Mouse (Mus musculus): ENCODE data around the gene Rnf5.

The Rnf5 gene

DNA sequence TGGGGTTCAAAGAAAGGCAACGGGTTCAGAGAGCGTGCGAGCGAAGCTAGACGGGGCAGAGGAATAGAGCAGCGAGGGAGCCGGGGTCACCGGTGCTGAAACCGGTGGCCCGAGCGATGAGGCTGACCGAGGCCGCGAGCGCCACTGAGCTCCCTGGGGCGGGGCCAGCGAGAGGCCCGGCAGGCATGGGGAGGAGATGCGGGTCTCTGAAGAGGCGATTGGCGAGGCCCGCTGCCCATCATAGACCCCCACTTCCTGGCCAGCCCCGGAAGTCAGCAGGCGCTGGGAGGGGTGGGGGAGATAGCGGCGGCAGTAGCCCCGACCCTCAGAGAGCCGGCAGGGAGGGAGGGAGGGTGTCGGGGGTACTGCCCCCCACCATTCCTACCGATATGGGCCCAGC is 2.1 kb upstream of the Rnf5 start:
- DNase-seq (ENCODE audit: low read depth, low spot score) = peak; percentile 92

DNA sequence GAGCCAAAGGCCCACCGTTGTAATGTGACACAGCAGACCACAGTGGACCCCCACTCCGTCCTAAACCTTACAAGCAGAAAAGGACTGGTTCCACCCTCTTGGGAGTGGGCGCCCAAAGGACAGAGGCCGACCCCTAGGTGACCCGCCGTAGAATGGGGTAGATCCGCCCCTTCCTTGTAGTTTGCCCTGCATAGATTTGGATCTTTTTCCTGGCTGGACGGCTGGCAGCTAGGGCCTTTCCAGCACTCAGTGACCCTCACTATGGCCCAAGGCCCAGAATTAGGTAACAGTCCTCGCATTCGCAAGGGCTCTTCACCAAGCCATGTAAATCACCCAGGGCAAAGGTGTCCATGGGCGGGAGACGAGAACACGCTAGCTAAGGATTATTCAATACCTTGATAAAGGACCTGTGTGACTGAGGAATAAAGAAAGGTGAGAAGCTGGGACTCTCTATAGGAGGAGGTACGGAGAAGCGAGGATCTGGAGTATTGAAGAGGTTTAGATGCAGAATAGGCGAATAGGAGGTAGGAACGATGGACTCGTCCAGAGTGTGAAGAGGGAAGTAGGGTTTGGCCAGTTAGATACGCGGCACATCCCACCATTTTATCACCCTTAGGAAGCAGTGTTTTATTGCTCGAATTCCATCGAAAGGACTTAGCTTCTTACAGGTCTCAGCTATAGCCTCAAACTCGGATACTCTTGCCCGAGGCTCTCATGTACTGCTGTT is 1.2 kb upstream of the Rnf5 start:
- no peak for DNase-seq (ENCODE audit: low read depth, low spot score)

DNA sequence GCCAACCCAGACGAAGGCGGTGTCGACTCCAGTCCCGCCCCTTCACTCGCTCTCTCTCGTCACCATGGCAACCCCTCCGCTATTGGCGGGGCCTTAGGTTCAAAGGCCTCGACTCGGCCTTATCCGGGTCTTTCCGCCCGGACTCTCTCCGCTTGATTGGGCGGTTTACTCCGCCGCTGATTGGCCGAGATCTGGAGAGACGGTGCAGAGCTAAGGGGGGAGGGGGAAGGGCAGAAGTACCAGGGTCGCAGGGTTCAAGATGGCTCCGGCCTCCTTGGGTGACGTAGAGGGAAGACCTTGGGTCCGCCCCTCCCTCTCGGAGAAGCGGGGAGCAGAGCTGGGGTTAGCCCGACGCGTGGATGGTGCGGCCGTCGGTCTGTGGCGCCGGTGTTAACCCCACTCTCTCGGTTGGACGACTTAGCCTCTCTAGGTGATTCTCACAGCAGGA is 595 bp upstream of the Rnf5 start, which contains the start of gene Agpat1:
Gene Agpat1 (plus strand): TSS at position 202 of the 448 bp plus-strand sequence.
- no peak for DNase-seq (ENCODE audit: low read depth, low spot score)

DNA sequence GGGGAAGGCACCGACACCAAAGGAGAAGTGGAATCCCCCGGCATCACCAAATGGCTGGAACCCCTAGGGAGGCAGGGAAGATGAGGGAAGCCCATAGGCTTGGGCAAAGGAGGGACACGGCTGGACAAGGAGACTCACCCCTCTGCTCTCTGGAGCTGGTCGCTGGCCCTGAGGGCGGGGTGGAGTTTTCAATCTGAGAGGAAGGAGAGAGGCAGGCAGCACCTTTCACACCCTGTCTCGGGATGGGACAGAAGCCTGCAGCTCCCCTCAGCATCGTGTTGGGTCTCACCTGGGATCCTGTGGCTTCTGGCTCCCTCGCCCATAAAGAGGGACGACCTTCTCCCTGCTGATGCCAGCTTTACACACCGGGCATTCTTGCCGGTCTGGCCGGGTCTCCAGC is 1.7 kb downstream of the Rnf5 start:
- DNase-seq (ENCODE audit: low read depth, low spot score) = no peak

DNA sequence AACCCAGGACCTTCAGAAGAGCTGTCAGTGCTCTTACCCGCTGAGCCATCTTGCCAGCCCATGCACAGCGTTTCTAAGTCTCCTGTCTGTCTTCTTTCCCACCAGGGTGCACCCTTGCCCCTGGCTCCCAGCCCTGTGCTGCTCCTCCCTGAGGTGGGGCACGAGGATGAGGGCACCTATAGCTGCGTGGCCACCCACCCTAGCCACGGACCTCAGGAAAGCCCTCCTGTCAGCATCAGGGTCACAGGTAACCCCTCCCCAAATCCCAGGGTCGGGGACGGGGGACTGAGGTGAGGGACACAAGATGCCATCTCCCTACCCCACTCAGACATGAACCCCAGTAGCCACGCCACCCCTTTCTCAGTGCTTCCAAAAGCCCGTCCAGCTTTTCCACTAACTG is 3.6 kb downstream of the Rnf5 start:
- no peak for DNase-seq (ENCODE audit: low read depth, low spot score)

DNA sequence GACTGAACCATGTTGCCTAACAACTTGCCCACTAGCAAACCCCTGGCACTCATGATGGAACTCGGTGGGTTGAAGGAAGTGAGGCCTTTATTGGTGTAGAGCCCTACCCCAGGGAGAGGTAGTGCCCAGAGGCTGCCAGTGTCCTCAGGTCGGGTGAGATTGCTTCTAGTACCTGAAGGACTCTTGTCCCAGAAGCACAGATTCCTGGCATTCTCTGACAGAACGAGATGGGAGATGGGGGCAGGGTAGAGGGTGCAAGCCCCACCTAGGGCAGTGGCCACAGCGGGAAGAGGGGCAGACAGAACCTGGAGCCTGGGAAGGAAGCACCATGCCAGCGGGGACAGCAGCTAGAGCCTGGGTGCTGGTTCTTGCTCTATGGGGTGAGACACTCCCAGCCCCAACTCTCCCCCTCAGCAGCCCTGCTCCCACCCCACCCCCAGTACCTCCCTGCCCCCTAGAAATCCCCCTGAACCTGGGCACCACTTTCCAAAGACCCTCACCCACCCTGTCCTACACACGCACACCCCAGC is 5.9 kb downstream of the Rnf5 start, which contains the start of gene Ager:
Gene Ager (plus strand): TSS at position 297 of the 530 bp plus-strand sequence.
- DNase-seq (ENCODE audit: low read depth, low spot score) = no peak

DNA sequence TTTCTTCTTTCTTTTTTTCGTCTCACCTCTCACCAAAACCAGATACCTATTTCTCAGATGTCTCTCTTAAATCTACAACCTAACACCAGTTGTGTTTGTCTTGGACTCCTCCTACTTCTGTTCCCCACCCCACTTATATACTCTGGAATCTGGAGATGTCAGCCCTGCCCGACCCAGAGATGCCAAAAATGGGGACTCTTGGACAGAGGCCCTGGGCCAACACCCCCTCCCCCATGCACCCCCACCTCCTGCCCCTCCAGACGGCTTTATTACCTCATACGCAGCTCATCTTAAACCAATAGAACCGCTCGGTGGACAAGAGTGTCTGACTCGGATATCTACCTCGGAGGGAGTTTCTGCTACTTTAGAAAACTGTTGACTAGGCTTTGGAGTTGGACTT is 7.4 kb downstream of the Rnf5 start:
- DNase-seq (ENCODE audit: low read depth, low spot score) = no peak

DNA sequence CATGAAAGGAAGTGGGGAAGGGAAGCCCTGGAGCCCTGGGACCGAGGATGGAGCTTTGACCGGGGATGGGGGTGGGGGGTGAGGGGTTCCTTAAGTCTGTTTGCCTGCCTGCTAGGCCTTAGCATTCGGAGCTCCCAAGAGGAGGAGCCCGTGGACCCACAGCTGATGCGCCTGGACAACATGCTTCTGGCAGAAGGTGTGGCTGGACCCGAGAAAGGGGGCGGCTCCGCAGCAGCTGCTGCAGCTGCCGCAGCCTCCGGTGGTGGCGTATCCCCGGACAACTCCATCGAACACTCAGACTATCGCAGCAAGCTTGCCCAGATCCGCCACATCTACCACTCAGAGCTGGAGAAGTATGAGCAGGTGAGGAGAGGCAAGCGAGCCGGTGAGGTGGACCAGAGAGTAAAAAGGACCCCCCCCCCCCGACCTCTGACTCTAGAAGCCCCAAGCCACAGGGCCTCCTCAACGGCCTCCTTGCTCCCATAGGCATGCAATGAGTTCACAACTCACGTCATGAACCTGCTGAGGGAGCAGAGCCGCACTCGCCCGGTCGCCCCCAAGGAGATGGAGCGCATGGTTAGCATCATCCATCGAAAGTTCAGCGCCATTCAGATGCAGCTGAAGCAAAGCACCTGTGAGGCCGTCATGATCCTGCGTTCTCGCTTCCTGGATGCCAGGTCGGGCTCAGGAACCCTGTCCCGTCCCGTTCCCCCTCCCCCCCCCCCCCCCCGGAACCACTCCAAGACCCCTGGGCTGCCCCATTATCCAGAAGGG is 9.6 kb downstream of the Rnf5 start:
- no peak for DNase-seq (ENCODE audit: low read depth, low spot score)

DNA sequence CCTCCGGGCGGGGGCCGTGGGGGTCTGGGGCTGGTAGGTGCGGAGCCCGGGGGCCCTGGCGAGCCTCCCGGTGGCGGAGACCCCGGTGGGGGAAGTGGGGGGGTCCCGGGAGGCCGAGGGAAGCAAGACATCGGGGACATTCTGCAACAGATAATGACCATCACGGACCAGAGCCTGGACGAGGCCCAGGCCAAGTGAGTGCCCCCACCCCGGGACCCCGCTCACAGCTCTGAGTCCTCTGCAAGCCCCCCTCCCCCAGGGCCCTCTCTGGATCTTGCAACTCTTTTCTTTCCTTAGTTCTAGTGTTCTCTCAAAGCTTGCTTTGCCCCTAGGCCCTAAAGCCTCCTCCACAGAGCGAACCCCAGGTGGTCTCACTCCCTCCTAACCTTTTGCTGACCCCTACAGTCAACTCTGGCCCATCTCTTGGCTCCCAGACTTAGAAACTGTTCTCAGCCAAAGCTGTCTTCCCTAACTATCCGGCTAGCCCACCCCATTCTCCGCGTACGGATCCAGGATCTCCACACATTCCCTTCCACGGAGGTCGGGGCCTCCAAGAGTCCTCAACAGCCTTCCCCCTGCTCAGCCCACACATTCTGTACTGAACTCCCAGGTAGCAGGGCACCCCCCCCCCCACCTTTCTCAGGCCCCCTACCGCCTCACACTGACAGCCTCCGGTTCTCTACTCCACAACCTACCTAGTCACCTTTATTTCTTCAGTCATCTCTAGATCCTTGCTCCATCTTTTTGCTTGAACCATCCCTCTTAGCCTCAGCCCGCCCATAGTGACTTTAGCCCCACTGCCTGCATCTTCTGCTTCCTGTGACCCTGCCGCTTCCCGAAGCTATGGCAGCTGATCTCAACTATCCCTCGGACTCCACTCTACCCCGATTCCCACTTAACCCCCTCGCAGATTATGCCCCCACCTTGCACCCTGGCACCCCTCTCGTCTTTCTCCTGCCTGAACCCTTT is 10.6 kb downstream of the Rnf5 start:
- DNase-seq (ENCODE audit: low read depth, low spot score) = no peak

DNA sequence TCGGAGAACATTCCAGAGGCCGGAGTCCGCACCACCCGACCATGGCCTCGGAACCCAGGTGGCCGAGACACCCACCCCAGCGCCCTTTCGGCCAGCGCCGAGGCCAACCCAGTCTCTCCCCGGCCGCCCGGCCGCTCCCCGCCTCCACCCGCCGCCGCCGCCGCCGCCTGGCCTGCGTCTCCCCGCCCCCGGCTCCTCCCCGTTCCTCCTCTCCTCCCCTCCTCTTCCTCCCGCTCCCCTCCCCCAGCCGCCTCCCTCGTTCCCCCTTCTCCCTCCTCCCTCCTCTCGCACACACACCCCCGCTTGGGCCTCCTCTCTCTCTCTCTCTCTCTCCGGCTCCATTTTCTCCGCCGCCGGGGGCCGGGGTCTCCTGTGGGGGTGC is 11.5 kb downstream of the Rnf5 start:
- DNase-seq (ENCODE audit: low read depth, low spot score) = peak; percentile 88

DNA sequence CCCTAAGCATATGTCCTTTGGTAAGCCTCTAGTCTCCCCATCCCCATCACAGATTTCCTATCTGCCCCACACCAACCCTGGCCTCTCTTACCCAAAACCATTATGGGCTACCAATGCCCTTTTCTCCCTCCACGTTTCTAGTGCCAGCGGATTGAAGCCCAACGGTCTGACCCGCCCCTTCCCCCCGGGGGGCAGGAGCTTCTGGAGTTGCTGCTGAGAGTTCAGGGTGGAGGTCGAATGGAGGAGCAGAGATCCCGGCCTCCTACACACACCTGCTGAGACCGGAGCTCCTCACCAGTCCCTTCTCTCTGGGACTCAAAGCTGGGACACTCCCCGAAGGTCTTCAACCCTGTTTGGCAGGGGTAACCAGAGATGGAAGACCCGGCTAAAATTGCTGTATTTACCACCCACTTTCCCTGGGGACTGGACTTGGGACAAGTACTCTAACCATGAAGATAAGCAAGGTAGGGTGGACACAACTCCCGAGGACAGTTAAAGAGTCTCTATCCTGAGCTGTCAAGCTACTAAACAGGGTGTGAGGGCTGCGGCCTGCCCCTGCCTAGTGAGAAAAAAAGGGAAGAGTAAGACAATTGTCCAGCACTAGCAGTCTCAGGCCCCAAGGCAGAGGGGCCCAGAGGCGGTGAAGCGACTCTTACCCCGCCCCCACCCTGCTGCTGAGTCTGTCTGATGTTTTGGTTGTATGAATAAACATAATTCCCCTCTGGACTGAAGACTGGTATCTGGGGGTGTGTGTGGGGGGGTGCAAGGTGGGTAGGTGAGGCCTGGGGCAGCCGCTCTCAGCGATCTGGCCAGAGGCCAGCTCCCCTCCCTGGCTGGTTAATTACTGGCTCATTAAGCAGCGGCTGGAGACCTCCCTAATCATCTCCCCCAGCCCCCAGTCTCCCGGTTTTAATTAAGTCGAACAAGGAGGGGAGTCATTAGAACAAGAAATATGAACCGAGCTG is 12.2 kb downstream of the Rnf5 start, which contains the start of gene Pbx2:
Gene Pbx2 (plus strand): TSS at position 238 of the 965 bp plus-strand sequence.
- DNase-seq (ENCODE audit: low read depth, low spot score) = no peak

DNA sequence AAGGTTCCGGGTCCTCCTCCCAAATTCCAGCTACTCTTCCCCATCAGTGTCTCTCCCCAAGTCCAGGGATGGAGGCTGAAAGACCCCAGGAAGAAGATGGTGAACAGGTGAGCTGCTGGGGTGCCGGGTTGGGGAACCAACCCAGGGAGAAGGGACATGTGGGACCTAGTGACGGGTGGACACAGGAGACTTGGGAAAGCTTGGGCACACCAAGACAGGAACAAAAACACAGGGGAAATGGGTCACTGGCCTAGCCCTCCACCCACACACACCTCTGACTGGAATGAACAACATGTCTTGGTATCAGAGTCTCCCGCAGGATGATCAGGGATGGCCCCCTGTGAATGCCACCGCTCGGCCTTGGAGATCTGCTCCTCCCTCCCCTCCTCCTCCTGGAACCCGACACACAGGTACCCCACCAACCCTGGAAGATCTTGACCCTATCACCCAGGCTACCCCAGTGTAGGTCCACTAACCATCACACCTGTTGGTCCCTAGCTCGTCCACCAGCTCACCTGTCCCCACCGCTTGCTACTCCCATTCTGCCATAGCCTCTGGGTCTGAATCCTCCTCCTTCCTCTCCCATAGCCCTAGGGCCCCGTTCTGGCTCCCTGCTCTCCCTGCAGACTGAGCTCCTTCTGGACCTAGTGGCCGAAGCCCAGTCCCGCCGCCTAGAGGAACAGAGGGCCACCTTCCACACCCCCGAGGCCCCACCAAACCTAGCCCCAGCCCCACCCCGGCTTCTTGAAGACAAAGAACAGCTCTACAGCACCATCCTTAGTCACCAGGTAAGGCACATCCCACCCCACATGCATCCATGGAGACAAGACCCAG is 13.1 kb downstream of the Rnf5 start:
- DNase-seq (ENCODE audit: low read depth, low spot score) = no peak

DNA sequence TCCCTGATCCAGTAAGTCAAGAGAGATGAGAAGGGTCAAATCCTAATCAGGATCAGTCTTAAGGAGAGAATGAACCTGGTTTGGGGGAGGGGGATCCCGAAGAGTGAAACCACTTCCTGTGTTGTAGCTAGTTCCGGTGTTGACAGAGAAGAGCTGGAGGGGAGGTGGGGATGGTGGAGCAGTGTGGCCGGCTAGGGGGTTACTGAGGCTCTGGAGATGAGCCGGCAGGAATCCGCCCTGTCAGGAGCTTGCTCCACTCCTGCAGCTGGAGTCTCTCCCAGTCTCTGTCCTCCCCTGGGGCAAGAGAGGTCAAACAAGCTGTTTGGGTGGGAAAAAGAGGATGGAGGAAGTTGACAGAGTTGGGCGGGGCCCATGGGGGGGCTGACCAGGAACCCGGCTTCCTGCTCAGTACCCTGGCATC is 13.8 kb downstream of the Rnf5 start, which contains the start of gene Gpsm3:
Gene Gpsm3 (plus strand): TSS at position 126 of the 421 bp plus-strand sequence.
- DNase-seq (ENCODE audit: low read depth, low spot score) = no peak

DNA sequence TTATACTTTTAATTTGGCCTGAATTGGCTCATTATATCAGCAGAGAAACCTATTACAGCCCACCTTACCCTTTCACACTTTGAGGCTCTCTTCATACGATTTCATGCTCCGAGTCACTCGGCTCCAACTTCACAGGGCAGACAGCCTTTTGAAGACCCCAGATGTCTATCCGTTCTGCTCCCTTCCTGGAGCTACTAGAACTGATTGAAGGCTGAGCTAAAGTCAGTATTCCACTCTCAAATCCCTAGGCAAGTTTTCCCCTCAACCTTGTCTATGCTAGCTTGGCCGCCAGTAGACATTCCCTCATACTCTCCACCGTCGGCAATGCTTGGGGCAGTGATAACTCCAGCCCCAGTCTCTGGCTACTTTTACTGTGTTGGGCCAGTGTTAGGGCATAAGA is 14.3 kb downstream of the Rnf5 start:
- DNase-seq (ENCODE audit: low read depth, low spot score) = no peak

DNA sequence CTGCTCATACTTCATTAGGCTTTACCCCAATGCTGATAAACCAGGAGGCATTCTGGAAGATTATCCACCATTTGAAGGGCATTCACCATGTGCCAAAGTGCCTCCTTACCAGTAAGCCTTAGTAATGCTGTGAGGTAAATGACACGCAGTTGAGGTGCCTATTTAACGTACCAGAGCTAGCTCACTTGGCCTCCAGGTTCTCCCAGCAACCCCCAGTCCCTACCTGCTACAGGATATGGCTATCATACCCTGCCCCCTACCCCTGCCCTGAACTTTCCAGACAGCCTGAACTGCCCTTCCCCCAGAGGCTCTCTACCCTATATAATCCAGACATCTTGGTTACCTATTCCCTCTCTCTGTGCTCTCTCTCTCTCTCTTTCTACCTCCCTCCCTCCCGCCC is 14.7 kb downstream of the Rnf5 start:
- no peak for DNase-seq (ENCODE audit: low read depth, low spot score)

DNA sequence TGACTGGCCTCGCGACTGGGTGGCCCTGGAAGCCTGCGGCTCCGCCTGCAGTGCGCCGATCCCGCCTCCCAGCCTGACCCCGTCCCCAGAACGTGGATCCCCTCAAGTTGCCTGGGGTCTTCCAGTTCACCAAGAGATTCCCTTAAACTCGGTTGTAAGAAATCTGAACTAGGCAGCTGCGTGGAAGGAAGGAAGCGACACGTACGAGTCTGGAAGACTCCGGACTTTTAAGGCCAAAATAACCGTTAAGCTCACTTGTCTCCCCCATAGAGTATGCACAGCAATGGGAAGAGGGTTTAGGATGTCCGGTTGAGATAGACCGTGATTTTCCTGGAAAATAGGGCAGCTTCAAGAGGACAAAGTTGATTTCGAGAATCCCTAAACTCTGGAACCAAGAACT is 15.7 kb downstream of the Rnf5 start:
- DNase-seq (ENCODE audit: low read depth, low spot score) = no peak

DNA sequence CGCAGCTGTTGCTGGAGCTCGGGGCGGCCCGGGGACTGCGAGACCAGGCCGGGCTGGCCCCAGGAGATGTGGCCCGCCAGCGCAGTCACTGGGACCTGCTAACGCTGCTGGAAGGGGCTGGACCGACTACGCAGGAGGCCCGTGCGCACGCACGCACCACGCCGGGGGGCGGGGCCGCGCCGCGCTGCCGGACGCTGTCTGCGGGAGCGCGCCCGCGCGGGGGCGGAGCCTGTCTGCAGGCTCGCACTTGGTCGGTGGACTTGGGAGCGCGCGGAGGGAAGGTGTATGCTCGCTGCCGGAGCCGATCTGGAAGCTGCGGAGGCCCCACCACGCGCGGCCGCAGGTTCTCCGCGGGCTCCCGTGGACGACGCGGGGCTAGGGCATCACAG is 16.1 kb downstream of the Rnf5 start:
- peak; percentile 91 for DNase-seq (ENCODE audit: low read depth, low spot score)

DNA sequence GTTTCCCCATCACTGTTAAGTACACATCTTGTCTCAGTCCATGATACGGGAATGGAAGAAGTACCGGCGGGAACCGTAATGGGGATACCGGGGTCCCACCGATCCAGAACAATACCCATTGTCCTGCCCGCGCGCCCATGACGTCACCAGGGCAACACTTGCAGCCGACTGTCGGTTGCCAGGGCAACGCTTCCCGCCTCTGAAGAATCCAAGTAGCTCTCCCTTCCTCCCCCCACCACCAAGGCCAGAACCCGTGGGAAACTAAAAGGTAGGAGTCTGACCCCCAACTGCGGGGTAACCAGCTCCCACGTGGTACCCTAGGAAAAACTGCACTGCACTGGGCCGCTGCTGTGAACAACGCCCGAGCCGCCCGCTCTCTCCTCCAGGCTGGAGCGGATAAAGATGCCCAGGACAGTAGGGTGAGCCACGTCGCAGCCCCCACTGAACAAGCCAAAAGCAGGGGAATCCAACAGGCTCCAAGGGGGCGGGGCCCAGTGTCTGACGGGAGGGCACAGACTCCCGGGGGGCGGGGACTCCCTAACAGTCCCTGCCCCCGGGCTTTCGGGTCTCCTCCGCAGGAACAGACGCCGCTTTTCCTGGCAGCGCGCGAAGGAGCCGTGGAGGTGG is 16.6 kb downstream of the Rnf5 start:
- DNase-seq (ENCODE audit: low read depth, low spot score) = peak; percentile 84

All from brain, embryonic 18.5 days (tissue).